19 mouse cellular contexts compared by ENCODE assay signal in genomic region chr7:45195341-45196175, GRCm38 (mm10). TPM values are rescaled to one million over a fixed set of nuclear protein-coding genes. Genes with fewer than 3 reads are reported as not detected.
DNase-seq lines count a peak whose midpoint lies in the region; ATAC-seq and TF ChIP-seq lines count a peak whose summit lies in the region.
"Had no signal": no experiment of that assay in that cellular context is flagged by ENCODE, and none has a peak within 500 bp of the region (broad histone marks: within the 10 kb centered on the region; RNA-seq: fewer than 3 reads in every experiment).

No protein-coding gene starts in this region.

- ATAC-seq in neural tube, embryonic 13.5 days (ENCODE audit: low read depth), result no peak
- ATAC-seq in neural tube, embryonic 15.5 days (ENCODE audit: low FRiP score), result no peak
- no peak for ATAC-seq in kidney, embryonic 16.5 days (ENCODE audit: low FRiP score, low TSS enrichment)

- intact Hi-C loops in gastrocnemius, adult 2 months (cut with DNase I), result no loop called here

- peaks cover 7% of the 10 kb centered on the region; the same call in 1 of the 2 replicates for H3K27me3 ChIP-seq in neural tube, embryonic 13.5 days
- peaks cover 6% of the 10 kb centered on the region; the same call in 1 of the 2 replicates for H3K27me3 ChIP-seq in neural tube, embryonic 15.5 days (replicated peaks)
- H3K27me3 ChIP-seq in kidney, embryonic 16.5 days (ENCODE audit: insufficient read depth, low read length), result peaks cover 2% of the 10 kb centered on the region

- peak overlapping the region; percentile 74 for H3K27ac ChIP-seq in gastrocnemius, adult 2 months
- no peak overlapping the region for H3K27ac ChIP-seq in neural tube, embryonic 13.5 days (replicated peaks)
- H3K27ac ChIP-seq in neural tube, embryonic 15.5 days (replicated peaks), result no peak overlapping the region
- no peak overlapping the region for H3K27ac ChIP-seq in kidney, embryonic 16.5 days (ENCODE audit: low read length)
- H3K27ac ChIP-seq: heart, adult 2 months; liver, embryonic 13.5 days had no signal

- H3K4me1 ChIP-seq in neural tube, embryonic 13.5 days (replicated peaks), result peaks cover 12% of the 10 kb centered on the region; the same call in 1 of the 2 replicates
- H3K4me1 ChIP-seq in neural tube, embryonic 15.5 days, result 0 out of 2 replicates have a peak, but pooled peaks cover 4% of the 10 kb centered on the region
- H3K4me1 ChIP-seq in kidney, embryonic 16.5 days (ENCODE audit: insufficient read depth, low read length), result peaks cover 8% of the 10 kb centered on the region; the same call in 1 of the 2 replicates
- H3K4me1 ChIP-seq: liver, embryonic 13.5 days had no signal

- 0 out of 2 replicates have a peak overlapping the region, but pooled peaks have one; percentile 12 for H3K9ac ChIP-seq in neural tube, embryonic 13.5 days
- no peak overlapping the region for H3K9ac ChIP-seq in neural tube, embryonic 15.5 days (replicated peaks)
- H3K9ac ChIP-seq in kidney, embryonic 16.5 days (replicated peaks; ENCODE audit: low read length), result no peak overlapping the region
- H3K9ac ChIP-seq: liver, embryonic 13.5 days had no signal

- H3K9me3 ChIP-seq in neural tube, embryonic 13.5 days, result no peaks in the 10 kb centered on the region
- H3K9me3 ChIP-seq in neural tube, embryonic 15.5 days (replicated peaks), result no peaks in the 10 kb centered on the region
- H3K9me3 ChIP-seq in kidney, embryonic 16.5 days (ENCODE audit: low read length), result no peaks in the 10 kb centered on the region
- H3K9me3 ChIP-seq: G1E; liver, embryonic 13.5 days had no signal

- peak; percentile 74 for DNase-seq in gastrocnemius, adult 2 months
- no peak for DNase-seq in gastrocnemius, postnatal 4 days (ENCODE audit: low spot score in 2 of 2)
- DNase-seq in cerebellum, postnatal 25 days, result peak; percentile 67 to 73
- DNase-seq in retina, postnatal 7 days (ENCODE audit: low read depth, low spot score), result peak; percentile 77
- DNase-seq in adrenal gland, postnatal 14 days, result no peak
- DNase-seq: adrenal gland, adult 2 months; heart, adult 2 months; kidney, adult 9 months; liver, embryonic 13.5 days; lung, postnatal 10 days had no signal

- no peak overlapping the region for H3K4me3 ChIP-seq in gastrocnemius, adult 2 months
- no peak overlapping the region for H3K4me3 ChIP-seq in neural tube, embryonic 13.5 days
- H3K4me3 ChIP-seq in neural tube, embryonic 15.5 days (replicated peaks), result no peak overlapping the region
- H3K4me3 ChIP-seq in kidney, embryonic 16.5 days (ENCODE audit: low read length), result no peak overlapping the region
- H3K4me3 ChIP-seq: heart, adult 2 months; liver, embryonic 13.5 days had no signal

- no peaks in the 10 kb centered on the region for H3K36me3 ChIP-seq in neural tube, embryonic 13.5 days
- no peaks in the 10 kb centered on the region for H3K36me3 ChIP-seq in neural tube, embryonic 15.5 days
- no peaks in the 10 kb centered on the region for H3K36me3 ChIP-seq in kidney, embryonic 16.5 days (ENCODE audit: insufficient read depth, low read length)
- H3K36me3 ChIP-seq: G1E; liver, embryonic 13.5 days had no signal

- no peak for TF ChIP-seq CTCF in gastrocnemius, adult 2 months (IDR thresholded peaks at IDR 0.05)

- 66% methylated on average over 13 of the region's 13 CpGs for WGBS in neural tube, embryonic 13.5 days
- 66% methylated on average over 13 of the region's 13 CpGs for WGBS in neural tube, embryonic 15.5 days
- 54% methylated on average over 13 of the region's 13 CpGs for WGBS in kidney, embryonic 16.5 days

- no peak overlapping the region for H3K4me2 ChIP-seq in neural tube, embryonic 13.5 days
- no peak overlapping the region for H3K4me2 ChIP-seq in neural tube, embryonic 15.5 days
- H3K4me2 ChIP-seq in kidney, embryonic 16.5 days (replicated peaks; ENCODE audit: low read depth, low read length), result no peak overlapping the region
- H3K4me2 ChIP-seq: liver, embryonic 13.5 days had no signal

RNA-seq across cellular contexts. Expression of gene Ccdc155, which starts 9.1 kb away (rescaled TPM):
- not detected for total RNA-seq in gastrocnemius, adult 2 months (2021)
- 1 to 10 TPM; 3.2 to 4.9 TPM for total RNA-seq in gastrocnemius, postnatal 4 days (2021)
- 0.29 and 0.45 TPM in 2 replicates for polyA plus RNA-seq in neural tube, embryonic 13.5 days (2015; fragmentation: Nextera tagmentation; extraction: Ambion mirVana)
- 0.36 and 0.60 TPM in 2 replicates for polyA plus RNA-seq in neural tube, embryonic 15.5 days (2015; fragmentation: Nextera tagmentation; extraction: Ambion mirVana)
- total RNA-seq in adrenal gland, postnatal 14 days (2021), result 0.22 and 0.23 TPM in 2 replicates
- polyA plus RNA-seq in kidney, embryonic 16.5 days (2015; fragmentation: Nextera tagmentation; extraction: Ambion mirVana), result 0.85 and 0.86 TPM in 2 replicates
- total RNA-seq: G1E; heart, adult 2 months; heart, postnatal 25 days had no signal
- polyA plus RNA-seq: C2C12, G1E had no signal

RNA-seq across cellular contexts. Expression of gene Pth2, which starts 14.8 kb away (rescaled TPM):
- not detected for total RNA-seq in gastrocnemius, adult 2 months (2021)
- not detected for total RNA-seq in gastrocnemius, postnatal 4 days (2021)
- polyA plus RNA-seq in neural tube, embryonic 13.5 days (2015; fragmentation: Nextera tagmentation; extraction: Ambion mirVana), result not detected in 2 replicates
- not detected in 2 replicates for polyA plus RNA-seq in neural tube, embryonic 15.5 days (2015; fragmentation: Nextera tagmentation; extraction: Ambion mirVana)
- not detected in 2 replicates for total RNA-seq in adrenal gland, postnatal 14 days (2021)
- polyA plus RNA-seq in kidney, embryonic 16.5 days (2015; fragmentation: Nextera tagmentation; extraction: Ambion mirVana), result not detected in 2 replicates
- total RNA-seq: adrenal gland, adult 2 months; G1E; heart, adult 2 months; heart, postnatal 25 days had no signal
- polyA plus RNA-seq: adrenal gland, adult 2 months; C2C12; G1E; heart, adult 2 months; limb, embryonic 11.5 days; liver, embryonic 13.5 days; spleen, adult 2 months; stomach, embryonic 16.5 days had no signal

RNA-seq across cellular contexts. Expression of gene Gfy, which starts 16.2 kb away (rescaled TPM):
- total RNA-seq in gastrocnemius, adult 2 months (2021), result not detected
- under 1 TPM; 0.34 to 0.42 TPM for total RNA-seq in gastrocnemius, postnatal 4 days (2021)
- polyA plus RNA-seq in neural tube, embryonic 13.5 days (2015; fragmentation: Nextera tagmentation; extraction: Ambion mirVana), result not detected in 2 replicates
- polyA plus RNA-seq in neural tube, embryonic 15.5 days (2015; fragmentation: Nextera tagmentation; extraction: Ambion mirVana), result not detected in 2 replicates
- not detected in 2 replicates for total RNA-seq in adrenal gland, postnatal 14 days (2021)
- not detected in 2 replicates for polyA plus RNA-seq in kidney, embryonic 16.5 days (2015; fragmentation: Nextera tagmentation; extraction: Ambion mirVana)
- total RNA-seq: adrenal gland, adult 2 months; heart, adult 2 months; heart, postnatal 25 days had no signal
- polyA plus RNA-seq: adrenal gland, adult 2 months; C2C12; G1E; heart, adult 2 months; limb, embryonic 11.5 days; liver, embryonic 13.5 days; spleen, adult 2 months; stomach, embryonic 16.5 days had no signal

RNA-seq across cellular contexts. Expression of gene Dkkl1, which starts 16.4 kb away (rescaled TPM):
- not detected for total RNA-seq in gastrocnemius, adult 2 months (2021)
- not detected for total RNA-seq in gastrocnemius, postnatal 4 days (2021)
- 14.6 and 19.8 TPM in 2 replicates for polyA plus RNA-seq in neural tube, embryonic 13.5 days (2015; fragmentation: Nextera tagmentation; extraction: Ambion mirVana)
- polyA plus RNA-seq in neural tube, embryonic 15.5 days (2015; fragmentation: Nextera tagmentation; extraction: Ambion mirVana), result 15.6 and 17.7 TPM in 2 replicates
- 0.98 TPM in 1 of 2 replicates, not detected in the other for total RNA-seq in adrenal gland, postnatal 14 days (2021)
- polyA plus RNA-seq in kidney, embryonic 16.5 days (2015; fragmentation: Nextera tagmentation; extraction: Ambion mirVana), result 0.78 TPM in 1 of 2 replicates, not detected in the other
- total RNA-seq: adrenal gland, adult 2 months; heart, adult 2 months; heart, postnatal 25 days had no signal
- polyA plus RNA-seq: adrenal gland, adult 2 months; G1E had no signal

RNA-seq across cellular contexts. Expression of gene Tead2, which starts 20.0 kb away (rescaled TPM):
- 1 to 10 TPM; 2.6 to 4.1 TPM for total RNA-seq in gastrocnemius, adult 2 months (2021)
- total RNA-seq in gastrocnemius, postnatal 4 days (2021), result 10 to 100 TPM; 40.0 to 51.4 TPM
- polyA plus RNA-seq in neural tube, embryonic 13.5 days (2015; fragmentation: Nextera tagmentation; extraction: Ambion mirVana), result 65.9 and 85.5 TPM in 2 replicates
- polyA plus RNA-seq in neural tube, embryonic 15.5 days (2015; fragmentation: Nextera tagmentation; extraction: Ambion mirVana), result 28.9 and 44.5 TPM in 2 replicates
- total RNA-seq in adrenal gland, postnatal 14 days (2021), result 17.8 and 19.2 TPM in 2 replicates
- 195 and 203 TPM in 2 replicates for polyA plus RNA-seq in kidney, embryonic 16.5 days (2015; fragmentation: Nextera tagmentation; extraction: Ambion mirVana)
- polyA plus RNA-seq: G1E had no signal

Comparison
In these comparisons a context has a peak if more than half of its experiments do, and no peak if none do; other contexts are left out.
1. DNase-seq: peak in gastrocnemius, adult 2 months (single experiment), cerebellum, postnatal 25 days (2 of 2) and retina, postnatal 7 days (single experiment); none in gastrocnemius, postnatal 4 days (0 of 2) and adrenal gland, postnatal 14 days (single experiment).